Mouse (Mus musculus) stomach, postnatal 0 days (tissue): ENCODE measurements around the gene Upp2.

Experiments used
- CTCF ChIP-seq: IDR thresholded peaks from 2 replicates; pipeline ENCODE4 v1.5.1; 2016; ENCODE audit warnings: antibody characterized with exemption, low read depth, mild to moderate bottlenecking, moderate library complexity
- EP300 ChIP-seq: optimal IDR thresholded peaks from 2 replicates; pipeline ENCODE3; 2016; ENCODE audit warnings: antibody characterized with exemption

GRCm38 (mm10) chr2:58741213-58741612 lies 174.1 kb downstream of the Upp2 start:
- TF ChIP-seq CTCF = no peak
- no peak for TF ChIP-seq EP300
